Mouse (Mus musculus) heart, embryonic 10.5 days (tissue): Measurements from ENCODE around the gene Slc4a1. TPM values are rescaled to one million over a fixed set of nuclear protein-coding genes. Genes with fewer than 3 reads are reported as not detected.
A peak's percentile ranks its signal among the peaks of the same experiment; 100 is the strongest.

Experiments used
- DNase-seq: peaks from one replicate; pipeline ENCODE4 v3.0.0-alpha.2; 2017; ENCODE audit warnings: low spot score
- H3K27ac ChIP-seq: fragments of 300-500 bp; sonication (generic); 2 replicates; pipeline ENCODE4 v1.5.1; 2016; ENCODE audit warnings: mild to moderate bottlenecking
- H3K27me3 ChIP-seq: fragments of 300-500 bp; sonication (generic); 2 replicates; pipeline ENCODE4 v1.6.1; 2016; ENCODE audit warnings: mild to moderate bottlenecking; ENCODE audit not compliant: poor library complexity, insufficient read depth, severe bottlenecking
- H3K36me3 ChIP-seq: fragments of 300-500 bp; sonication (generic); 2 replicates; pipeline ENCODE4 v1.6.1; 2016; ENCODE audit warnings: mild to moderate bottlenecking, moderate library complexity
- H3K4me1 ChIP-seq: fragments of 300-500 bp; sonication (generic); 2 replicates; pipeline ENCODE4 v1.6.1; 2016; ENCODE audit warnings: mild to moderate bottlenecking
- H3K4me3 ChIP-seq: fragments of 300-500 bp; sonication (generic); 2 replicates; pipeline ENCODE4 v1.5.1; 2016; ENCODE audit warnings: mild to moderate bottlenecking, moderate library complexity
- H3K9me3 ChIP-seq: fragments of 300-500 bp; sonication (generic); 2 replicates; pipeline ENCODE4 v1.6.1; 2016; ENCODE audit warnings: mild to moderate bottlenecking, moderate library complexity
- WGBS: fragments of 180-500 bp; shearing (Covaris S2); methylation state at CpG from one replicate; pipeline ENCODE4 v1.1.7; 2016; 5-methylcytosine and 5-hydroxymethylcytosine counted together
- microRNA-seq: library from miRNA; unstranded; fragments of <30 nt; microRNA quantifications from one replicate; pipeline ENCODE4, GENCODE M21; 2017
- polyA plus RNA-seq: library from polyadenylated mRNA; unstranded; fragments of >200 nt; fragmentation: Nextera tagmentation; extraction: Ambion mirVana; gene quantifications from 2 replicates; pipeline ENCODE4 v1.2.1, GENCODE M21; 2016

Gene Slc4a1
- polyA plus RNA-seq, 1 experiment from 2014 or later, result 88.9 TPM

DNA sequence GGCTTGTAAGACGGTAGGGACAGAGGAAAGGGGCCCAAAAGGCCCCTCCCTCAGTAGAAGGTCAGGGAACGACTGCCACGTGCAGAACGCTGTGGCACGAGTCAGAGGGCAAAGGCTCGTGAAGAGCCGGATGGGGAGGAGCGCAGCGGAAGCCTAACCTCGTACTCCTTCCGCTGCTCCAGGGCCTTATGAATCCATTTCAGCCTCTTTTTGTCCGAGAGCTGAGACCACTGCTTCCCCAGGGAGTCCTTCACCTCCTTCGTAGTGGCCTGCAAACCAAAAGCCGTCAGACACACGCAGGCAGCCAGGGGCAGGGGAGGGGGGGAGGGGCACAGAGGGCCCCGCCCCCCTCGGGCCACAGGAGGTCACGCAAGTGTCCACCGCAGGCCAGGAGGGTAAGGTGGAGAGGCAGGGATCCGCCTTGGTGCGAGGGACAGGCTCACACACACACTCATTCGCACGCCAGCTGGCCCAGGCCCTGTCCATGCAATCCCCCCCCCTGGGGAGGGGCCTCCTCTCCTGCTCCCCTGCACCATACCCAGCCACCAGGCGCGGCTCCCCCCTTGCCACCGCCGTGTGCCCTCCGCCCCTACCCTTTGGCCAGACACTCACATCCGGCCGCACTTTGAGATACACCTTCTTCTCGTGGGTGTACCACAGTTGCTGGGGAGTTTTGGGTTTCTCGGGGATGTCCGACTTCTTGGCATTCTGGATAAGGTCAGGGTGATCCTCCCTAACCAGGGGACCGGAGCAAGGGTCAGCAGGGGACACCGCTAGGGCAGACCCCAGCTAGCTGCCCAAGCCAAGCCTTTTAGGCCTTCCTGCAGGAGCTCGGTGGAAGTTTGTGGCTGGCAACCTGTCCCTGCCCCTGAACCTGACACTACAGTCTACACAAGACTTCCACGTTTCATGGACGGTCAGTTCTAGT, 55.0 kb downstream of the Slc4a1 start:
- peak overlapping the region; percentile 60 for H3K27ac ChIP-seq
- peaks cover 45% of the 10 kb centered on the region for H3K4me1 ChIP-seq
- H3K27me3 ChIP-seq, result no peaks in the 10 kb centered on the region
- no peaks in the 10 kb centered on the region for H3K9me3 ChIP-seq
- WGBS, result 42% methylated on average over 38 of the region's 38 CpGs
- H3K4me3 ChIP-seq, result peak overlapping the region; percentile 33
- H3K36me3 ChIP-seq, result peaks cover 82% of the 10 kb centered on the region
- DNase-seq, result peak; percentile 76

DNA sequence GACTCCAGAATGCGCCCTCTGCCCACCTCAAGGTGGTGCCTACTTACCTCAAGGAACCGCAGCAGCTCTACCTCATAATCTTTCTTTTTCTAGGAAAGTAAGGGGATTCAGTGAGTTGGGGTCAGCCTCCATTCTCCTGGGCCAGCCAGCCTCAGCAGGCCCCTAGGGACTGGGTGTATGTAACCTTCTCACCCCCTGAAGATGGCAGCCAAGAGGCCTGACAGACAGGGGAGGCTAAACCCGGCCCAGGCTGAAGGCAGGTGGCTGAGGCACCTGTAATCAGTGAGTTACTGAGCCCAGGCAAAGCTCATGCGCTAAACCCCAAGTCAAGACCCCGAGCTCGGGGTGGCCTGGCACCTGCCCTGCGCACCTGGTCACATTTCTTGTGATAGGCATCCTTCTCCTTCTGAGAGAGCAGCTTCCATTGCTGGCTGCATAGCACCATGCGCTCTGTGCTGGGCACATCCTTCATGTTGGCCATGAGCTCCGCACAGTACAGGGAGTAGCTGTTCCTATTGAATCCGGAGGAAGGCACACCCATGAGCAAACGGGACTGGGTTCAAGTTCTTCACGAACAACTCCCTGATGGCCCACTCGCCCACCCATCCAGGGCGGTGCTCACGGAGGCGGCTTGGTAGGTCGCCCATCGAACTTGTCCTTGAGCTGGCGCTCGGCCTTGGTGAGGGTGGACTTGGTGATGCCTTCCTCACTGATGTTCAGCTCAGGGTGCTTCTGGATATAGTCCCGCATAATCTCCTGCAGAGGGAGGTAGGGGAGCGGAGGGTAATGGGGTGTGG, 56.0 kb downstream of the Slc4a1 start:
- Histone ChIP-seq H3K27me3 (no peaks in the 10 kb centered on the region), H3K9me3 (no peaks in the 10 kb centered on the region), H3K27ac (peak overlapping the region; percentile 81), H3K36me3 (peaks cover 88% of the 10 kb centered on the region), H3K4me3 (peak overlapping the region; percentile 63), H3K4me1 (peaks cover 37% of the 10 kb centered on the region)
- 86% methylated on average over 22 of the region's 22 CpGs for WGBS
- peak; percentile 75 for DNase-seq

DNA sequence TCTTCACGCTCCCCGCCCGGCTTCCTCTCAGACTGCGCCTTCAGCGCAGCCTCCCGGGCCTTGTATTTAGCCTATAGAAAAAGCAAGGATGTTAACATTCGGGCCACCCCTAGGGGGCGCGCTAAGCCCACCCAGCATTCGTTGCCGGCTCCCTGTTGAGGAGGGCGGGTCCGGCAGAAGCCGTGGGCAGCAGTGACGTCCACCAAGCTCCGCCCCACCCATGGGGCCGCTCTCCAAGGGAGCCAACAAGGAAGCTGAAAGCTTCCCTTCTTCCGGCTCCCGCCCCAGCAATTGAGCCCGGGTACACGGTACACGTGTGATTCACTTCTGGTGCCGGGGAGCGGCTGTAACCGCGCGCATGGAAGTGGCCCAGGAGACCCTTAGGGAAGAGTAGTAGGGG, 57.0 kb downstream of the Slc4a1 start:
- Histone ChIP-seq H3K27ac (peak overlapping the region; percentile 81), H3K4me1 (peaks cover 37% of the 10 kb centered on the region), H3K9me3 (no peaks in the 10 kb centered on the region), H3K36me3 (peaks cover 78% of the 10 kb centered on the region), H3K4me3 (peak overlapping the region; percentile 63), H3K27me3 (no peaks in the 10 kb centered on the region)
- under 1% methylated on average over 27 of the region's 27 CpGs for WGBS
- peak; percentile 99 for DNase-seq

DNA sequence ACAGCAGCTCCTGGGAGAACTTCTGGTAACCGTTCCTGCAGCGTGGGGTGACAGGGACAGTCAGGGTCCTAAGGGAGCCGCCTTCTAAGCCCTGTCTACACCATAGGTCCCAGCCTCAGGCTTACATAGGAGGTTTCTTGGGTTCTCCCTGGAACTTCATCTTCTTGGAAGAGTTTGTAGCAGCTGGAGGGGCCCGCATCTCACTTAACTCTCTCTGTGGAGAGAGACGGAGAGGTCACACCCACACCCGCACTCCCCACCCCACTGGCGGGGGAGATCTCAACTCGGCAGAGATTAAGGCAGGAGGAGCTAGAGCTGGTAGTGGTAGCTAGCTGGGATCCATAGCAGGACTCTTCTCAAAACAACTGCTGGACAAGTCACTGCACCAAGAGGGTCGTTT, 57.9 kb downstream of the Slc4a1 start:
- WGBS, result 80% methylated on average over 9 of the region's 9 CpGs

DNA sequence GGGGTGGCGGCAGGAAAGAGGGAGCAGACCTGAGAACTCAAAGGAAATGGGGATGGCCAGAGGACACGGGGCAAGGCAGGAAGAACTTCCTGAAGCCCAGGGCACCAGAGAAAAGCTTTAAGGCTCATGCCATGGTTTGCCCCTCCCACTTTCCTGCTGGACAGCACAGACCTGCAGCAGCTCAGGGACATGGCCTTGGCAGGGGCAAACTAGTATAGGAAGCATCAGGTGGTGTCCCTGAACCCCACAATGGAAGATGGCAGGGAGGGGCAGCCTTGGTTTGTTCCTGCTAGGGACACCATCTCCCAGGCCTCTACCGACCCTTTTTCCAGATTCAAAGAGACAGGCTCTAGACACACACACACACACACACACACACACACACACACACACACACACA, 60.6 kb downstream of the Slc4a1 start:
- DNase-seq, result no peak
- peaks cover 42% of the 10 kb centered on the region for H3K36me3 ChIP-seq
- no peaks in the 10 kb centered on the region for H3K27me3 ChIP-seq
- no peak overlapping the region for H3K4me3 ChIP-seq
- H3K9me3 ChIP-seq, result no peaks in the 10 kb centered on the region
- no peak overlapping the region for H3K27ac ChIP-seq
- H3K4me1 ChIP-seq, result peaks cover 21% of the 10 kb centered on the region
- 49% methylated on average over 3 of the region's 3 CpGs for WGBS

More for the DNA sequence above, 57.9 kb downstream of the Slc4a1 start:
- Histone ChIP-seq H3K4me1 (peaks cover 34% of the 10 kb centered on the region), H3K9me3 (no peaks in the 10 kb centered on the region), H3K27ac (no peak overlapping the region), H3K36me3 (peaks cover 69% of the 10 kb centered on the region), H3K4me3 (no peak overlapping the region), H3K27me3 (no peaks in the 10 kb centered on the region)
- DNase-seq, result peak; percentile 70

- Histone ChIP-seq H3K4me1 (peaks cover 9% of the 10 kb centered on the region), H3K9me3 (no peaks in the 10 kb centered on the region), H3K36me3 (peaks cover 30% of the 10 kb centered on the region), H3K4me3 (no peak overlapping the region), H3K27ac (no peak overlapping the region), H3K27me3 (no peaks in the 10 kb centered on the region)
- WGBS, result 51% methylated on average over 2 of the region's 2 CpGs
- DNase-seq, result no peak
Observed at GRCm38 (mm10) chr11:102304141-102304540, 61.9 kb downstream of the Slc4a1 start.

DNA sequence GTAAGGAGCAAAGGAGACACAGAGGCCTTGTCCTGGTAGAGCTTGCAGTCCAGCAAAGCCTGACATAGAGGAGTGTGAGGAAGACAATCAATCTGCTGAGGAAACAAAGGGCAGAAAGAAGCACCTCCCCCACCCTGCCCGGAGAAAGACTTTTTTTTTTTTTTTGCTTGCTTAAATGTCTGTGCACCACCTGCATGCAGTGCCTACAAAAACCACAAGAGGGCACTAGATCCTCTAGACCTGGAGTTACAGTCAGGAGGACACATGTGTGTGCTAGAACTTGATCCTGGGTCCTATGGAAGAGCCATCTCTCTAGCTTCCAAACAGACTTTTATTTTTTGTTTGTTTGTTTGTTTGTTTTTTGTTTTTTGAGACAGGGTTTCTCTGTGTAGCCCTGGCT, 66.2 kb downstream of the Slc4a1 start:
- H3K4me3 ChIP-seq, result no peak overlapping the region
- H3K9me3 ChIP-seq, result no peaks in the 10 kb centered on the region
- 0 out of 2 replicates have a peak, but pooled peaks cover under 1% of the 10 kb centered on the region for H3K36me3 ChIP-seq
- peaks cover 17% of the 10 kb centered on the region for H3K4me1 ChIP-seq
- H3K27ac ChIP-seq, result no peak overlapping the region
- H3K27me3 ChIP-seq, result no peaks in the 10 kb centered on the region
- no peak for DNase-seq
- WGBS, result 13% methylated on average over 1 of the region's 1 CpGs

Small RNAs within 50 kb of the gene (microRNA-seq; reads per million reads assigned to microRNA genes)
- not detected for gene Mir6930

Other genes with a start within 250 kb of the Slc4a1 start
- gene Nags, start 220.7 kb downstream of the Slc4a1 start, polyA plus RNA-seq, result 0.25 and 1.3 TPM in 2 replicates
- gene Tmem101, start 209.8 kb downstream of the Slc4a1 start, polyA plus RNA-seq, result 40.8 and 44.6 TPM in 2 replicates
- gene Lsm12, start 180.9 kb downstream of the Slc4a1 start, polyA plus RNA-seq, result 90.9 and 108 TPM in 2 replicates
- 35.0 and 40.9 TPM in 2 replicates for gene G6pc3, start 176.6 kb downstream of the Slc4a1 start, polyA plus RNA-seq
- gene Hdac5, start 136.0 kb downstream of the Slc4a1 start, polyA plus RNA-seq, result 84.9 and 103 TPM in 2 replicates
- 16.5 and 19.4 TPM in 2 replicates for gene BC030867, start 117.3 kb downstream of the Slc4a1 start, polyA plus RNA-seq
- gene Asb16, start 97.5 kb downstream of the Slc4a1 start, polyA plus RNA-seq, result 0.06 and 0.08 TPM in 2 replicates
- 40.1 and 41.8 TPM in 2 replicates for gene Tmub2, start 81.3 kb downstream of the Slc4a1 start, polyA plus RNA-seq
- gene Atxn7l3, start 69.6 kb downstream of the Slc4a1 start, polyA plus RNA-seq, result 9.1 and 14.3 TPM in 2 replicates
- 60.4 and 75.4 TPM in 2 replicates for gene Ubtf, start 46.5 kb downstream of the Slc4a1 start, polyA plus RNA-seq
- gene Rundc3a, start 27.2 kb upstream of the Slc4a1 start, polyA plus RNA-seq, result 0.74 and 1.8 TPM in 2 replicates
- 313 and 314 TPM in 2 replicates for gene Slc25a39, start 41.7 kb upstream of the Slc4a1 start, polyA plus RNA-seq
- gene Grn, start 64.1 kb upstream of the Slc4a1 start, polyA plus RNA-seq, result 109 and 151 TPM in 2 replicates
- gene Fam171a2, start 81.5 kb upstream of the Slc4a1 start, polyA plus RNA-seq, result 1.7 and 3.6 TPM in 2 replicates
- gene Itga2b, start 103.9 kb upstream of the Slc4a1 start, polyA plus RNA-seq, result 13.2 and 19.5 TPM in 2 replicates
- gene Gpatch8, start 190.2 kb upstream of the Slc4a1 start, polyA plus RNA-seq, result 45.7 and 47.0 TPM in 2 replicates
- 11.6 and 13.5 TPM in 2 replicates for gene Gm11627, start 213.3 kb upstream of the Slc4a1 start, polyA plus RNA-seq
- gene Fzd2, start 238.2 kb upstream of the Slc4a1 start, polyA plus RNA-seq, result 22.9 and 34.5 TPM in 2 replicates